Mouse (Mus musculus) erythroblast, embryonic 14.5 days (primary cell): ENCODE measurements around the gene Wee2. TPM values are rescaled to one million over a fixed set of nuclear protein-coding genes. Genes with fewer than 3 reads are reported as not detected.

Experiments
- H3K27me3 ChIP-seq: 2 replicates; pipeline ENCODE4 v1.6.1; 2012; ENCODE audit warnings: inconsistent platforms; ENCODE audit not compliant: control insufficient read depth
- H3K36me3 ChIP-seq: 2 replicates; pipeline ENCODE4 v1.6.1; 2012; ENCODE audit warnings: mild to moderate bottlenecking, inconsistent platforms; ENCODE audit not compliant: control insufficient read depth
- H3K4me1 ChIP-seq: 2 replicates; pipeline ENCODE4 v1.6.1; 2012; ENCODE audit warnings: inconsistent platforms; ENCODE audit not compliant: control insufficient read depth
- H3K4me3 ChIP-seq: replicated peaks from 2 replicates; pipeline ENCODE3; 2012; ENCODE audit warnings: moderate library complexity, mild to moderate bottlenecking, inconsistent platforms
- H3K9me3 ChIP-seq: 2 replicates; pipeline ENCODE4 v1.6.1; 2012; ENCODE audit warnings: low read length, inconsistent platforms, mixed read lengths; ENCODE audit not compliant: control insufficient read depth
- GATA1 ChIP-seq: IDR thresholded peaks from 2 replicates; pipeline ENCODE4 v1.6.1; 2012; ENCODE audit warnings: low read length, inconsistent platforms, mixed read lengths
- TAL1 ChIP-seq: IDR thresholded peaks from 3 replicates; pipeline ENCODE4 v1.6.1; 2012; ENCODE audit warnings: low read length, inconsistent platforms, mixed read lengths
- polyA plus RNA-seq: library from polyadenylated mRNA; stranded (reverse); fragments of >175 nt; gene quantifications from 2 replicates; pipeline ENCODE4 v1.2.3, GENCODE M21; 2012

Gene Wee2
- polyA plus RNA-seq, 1 experiment: not detected

DNA sequence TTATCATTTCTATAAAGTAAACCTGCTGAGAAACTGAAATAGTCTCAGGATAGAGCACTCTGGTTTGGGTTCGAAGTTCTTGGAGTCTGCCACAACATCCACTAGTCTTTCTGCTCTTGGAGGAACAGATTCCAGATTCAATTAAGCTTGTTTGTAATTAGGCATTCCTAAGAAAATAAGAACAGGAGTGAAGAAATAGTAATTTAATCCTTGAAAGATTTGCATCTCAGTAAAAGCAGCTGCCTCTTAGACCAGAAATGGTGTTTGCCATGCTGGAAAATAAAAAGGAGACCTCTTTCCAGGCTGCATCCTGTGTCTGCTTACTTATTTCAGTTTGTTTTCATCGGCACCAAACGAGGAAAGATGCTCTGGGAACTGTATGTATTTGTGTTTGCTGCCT lies 54.3 kb downstream of the Wee2 start, which contains the start of gene Tas2r108:
TSS of gene Tas2r108 (plus strand) at position 301 of the 400 bp plus-strand sequence.
- H3K27me3 ChIP-seq: no peaks in the 10 kb centered on the region
- TF ChIP-seq GATA1 (no peak), TAL1 (no peak)
- no peaks in the 10 kb centered on the region for H3K4me1 ChIP-seq
- H3K9me3 ChIP-seq: no peaks in the 10 kb centered on the region
- no peaks in the 10 kb centered on the region for H3K36me3 ChIP-seq
- H3K4me3 ChIP-seq: no peak within 1 kb of the TSS

Other genes with a start within 250 kb of the Wee2 start
- gene Agk, start 113.9 kb upstream of the Wee2 start, polyA plus RNA-seq: 0.09 and 0.16 TPM in 2 replicates
- not detected in 2 replicates for gene E330009J07Rik, start 3.0 kb upstream of the Wee2 start, polyA plus RNA-seq
- 0.52 and 0.59 TPM in 2 replicates for gene Ssbp1, start 32.3 kb downstream of the Wee2 start, polyA plus RNA-seq
- not detected in 2 replicates for gene Tas2r137, start 52.1 kb downstream of the Wee2 start, polyA plus RNA-seq
- gene Tas2r108, start 54.4 kb downstream of the Wee2 start, polyA plus RNA-seq: not detected in 2 replicates
- gene Prss37, start 80.4 kb downstream of the Wee2 start, polyA plus RNA-seq: not detected in 2 replicates
- gene Olfr461, start 116.0 kb downstream of the Wee2 start, polyA plus RNA-seq: not detected in 2 replicates
- gene Olfr460, start 130.4 kb downstream of the Wee2 start, polyA plus RNA-seq: not detected in 2 replicates
- not detected in 2 replicates for gene Clec5a, start 146.7 kb downstream of the Wee2 start, polyA plus RNA-seq
- gene Tas2r138, start 174.2 kb downstream of the Wee2 start, polyA plus RNA-seq: not detected in 2 replicates
- gene Mgam, start 189.7 kb downstream of the Wee2 start, polyA plus RNA-seq: 0.10 TPM in 1 of 2 replicates, not detected in the other